10 mouse cellular contexts compared by ENCODE assay signal in genomic region chr5:133991556-133991955, GRCm38 (mm10).
DNase-seq lines count a peak whose midpoint lies in the region; ATAC-seq and TF ChIP-seq lines count a peak whose summit lies in the region.
"Had no signal": no experiment of that assay in that cellular context is flagged by ENCODE, and none has a peak within 500 bp of the region (broad histone marks: within the 10 kb centered on the region; RNA-seq: fewer than 3 reads in every experiment).

No protein-coding gene starts in this region.

- no peak for ATAC-seq in kidney, embryonic 14.5 days (ENCODE audit: low FRiP score, low TSS enrichment)
- no peak for ATAC-seq in erythroblast, adult 5-6 weeks (replicated peaks; ENCODE audit: low FRiP score, poor library complexity, severe bottlenecking)
- ATAC-seq in monocyte, adult 5-6 weeks (replicated peaks; ENCODE audit: insufficient number of reproducible peaks, low FRiP score, low TSS enrichment, poor library complexity, severe bottlenecking) = no peak

- no peak overlapping the region for H3K4me3 ChIP-seq in kidney, embryonic 14.5 days (ENCODE audit: low read length)
- H3K4me3 ChIP-seq: midbrain, embryonic 12.5 days had no signal

- TF ChIP-seq POLR2A in brain, embryonic 14.5 days (IDR thresholded peaks at IDR 0.05; ENCODE audit: borderline replicate concordance, extremely low read depth, insufficient read depth, insufficient read length, poor library complexity, severe bottlenecking) = no peak

- H3K4me1 ChIP-seq in kidney, embryonic 14.5 days (ENCODE audit: control insufficient read depth, insufficient read depth, low read length) = no peaks in the 10 kb centered on the region

- TF ChIP-seq CTCF in brain, embryonic 14.5 days (IDR thresholded peaks at IDR 0.05; ENCODE audit: borderline replicate concordance, extremely low read depth, insufficient read depth, insufficient read length) = no peak

- no peak overlapping the region for H3K4me2 ChIP-seq in kidney, embryonic 14.5 days (replicated peaks; ENCODE audit: low read depth, low read length)
- H3K4me2 ChIP-seq: midbrain, embryonic 12.5 days had no signal

- no peaks in the 10 kb centered on the region for H3K36me3 ChIP-seq in kidney, embryonic 14.5 days (ENCODE audit: control insufficient read depth, insufficient read depth, low read length)
- H3K36me3 ChIP-seq: midbrain, embryonic 12.5 days had no signal

- H3K27me3 ChIP-seq in kidney, embryonic 14.5 days (ENCODE audit: control insufficient read depth, insufficient read depth, low read length) = no peaks in the 10 kb centered on the region

- 54% methylated on average over 3 of the region's 3 CpGs for WGBS in kidney, embryonic 14.5 days

- H3K27ac ChIP-seq in kidney, embryonic 14.5 days (ENCODE audit: low read depth, low read length) = no peak overlapping the region

- DNase-seq in kidney, postnatal 10 days = peak; percentile 58
- peak; percentile 89 for DNase-seq in MN1 (ENCODE audit: low spot score)
- DNase-seq in brain, embryonic 14.5 days (ENCODE audit: low read depth) = peak; percentile 94
- DNase-seq in heart, postnatal 36 days = peak; percentile 27 to 31
- DNase-seq in thymus, postnatal 4 days = no peak
- DNase-seq: cerebellum, adult 18-20 months had no signal

- no peaks in the 10 kb centered on the region for H3K9me3 ChIP-seq in kidney, embryonic 14.5 days (ENCODE audit: control insufficient read depth, low read length)

- intact Hi-C loops in heart, postnatal 36 days (cut with DNase I) = no loop called here

- no peak overlapping the region for H3K9ac ChIP-seq in kidney, embryonic 14.5 days (ENCODE audit: low read depth, low read length)
- H3K9ac ChIP-seq: midbrain, embryonic 12.5 days had no signal
